In the genomic region with DNA sequence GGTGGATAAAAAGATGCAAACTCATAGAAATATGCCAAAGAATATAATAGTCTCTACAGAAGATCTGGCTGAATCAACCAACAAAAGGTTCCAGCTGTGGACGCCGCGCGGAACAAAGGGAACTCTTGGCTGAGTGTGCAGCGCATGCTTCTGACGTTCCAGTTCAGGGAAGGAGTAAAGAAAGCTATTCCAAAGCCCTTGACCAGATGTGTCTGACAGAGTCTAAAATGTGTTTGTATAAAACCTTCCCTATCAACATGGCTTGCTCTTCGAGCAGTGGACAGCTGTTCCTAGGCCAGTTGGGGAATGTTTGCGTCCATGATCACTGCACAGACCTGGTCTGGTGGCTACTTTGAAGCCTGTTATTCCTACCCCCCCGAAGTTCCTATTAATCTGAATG, we compare ENCODE assay signal across 15 mouse cellular contexts.
DNase-seq lines count a peak whose midpoint lies in the region; ATAC-seq lines count a peak whose summit lies in the region.
"Had no signal": no experiment of that assay in that cellular context is flagged by ENCODE, and none has a peak within 500 bp of the region (broad histone marks: within the 10 kb centered on the region; RNA-seq: fewer than 3 reads in every experiment).

No protein-coding gene starts in this region.

- H3K27ac ChIP-seq in forebrain, embryonic 14.5 days (ENCODE audit: low read depth, low read length): no peak overlapping the region
- H3K27ac ChIP-seq in forebrain, embryonic 10.5 days: no peak overlapping the region
- no peak overlapping the region for H3K27ac ChIP-seq in midbrain, embryonic 12.5 days (replicated peaks)
- H3K27ac ChIP-seq in midbrain, embryonic 13.5 days: no peak overlapping the region
- H3K27ac ChIP-seq: kidney, postnatal 0 days; liver, embryonic 13.5 days; neural tube, embryonic 12.5 days had no signal

- no peak overlapping the region for H3K4me2 ChIP-seq in forebrain, embryonic 14.5 days (ENCODE audit: low read length)
- H3K4me2 ChIP-seq in midbrain, embryonic 12.5 days (replicated peaks): no peak overlapping the region
- no peak overlapping the region for H3K4me2 ChIP-seq in midbrain, embryonic 13.5 days (replicated peaks)
- H3K4me2 ChIP-seq: liver, embryonic 13.5 days; neural tube, embryonic 12.5 days had no signal

- no peaks in the 10 kb centered on the region for H3K27me3 ChIP-seq in forebrain, embryonic 14.5 days (replicated peaks; ENCODE audit: control insufficient read depth, insufficient read depth, low read length)
- H3K27me3 ChIP-seq in forebrain, embryonic 10.5 days (ENCODE audit: poor library complexity, severe bottlenecking): 0 out of 2 replicates have a peak, but pooled peaks cover 4% of the 10 kb centered on the region
- H3K27me3 ChIP-seq in midbrain, embryonic 12.5 days: no peaks in the 10 kb centered on the region; the same call in 1 of the 2 replicates
- no peaks in the 10 kb centered on the region for H3K27me3 ChIP-seq in midbrain, embryonic 13.5 days
- H3K27me3 ChIP-seq: liver, embryonic 13.5 days; neural tube, embryonic 12.5 days had no signal

- H3K4me1 ChIP-seq in forebrain, embryonic 14.5 days (ENCODE audit: control insufficient read depth, insufficient read depth, low read length): no peaks in the 10 kb centered on the region
- peaks cover 21% of the 10 kb centered on the region for H3K4me1 ChIP-seq in forebrain, embryonic 10.5 days
- H3K4me1 ChIP-seq in midbrain, embryonic 12.5 days: peaks cover 3% of the 10 kb centered on the region; the same call in 1 of the 2 replicates
- no peaks in the 10 kb centered on the region; the same call in 1 of the 2 replicates for H3K4me1 ChIP-seq in midbrain, embryonic 13.5 days (replicated peaks)
- H3K4me1 ChIP-seq: liver, embryonic 13.5 days; neural tube, embryonic 12.5 days had no signal

- peak; percentile 14 for DNase-seq in forebrain, embryonic 14.5 days (ENCODE audit: low spot score)
- DNase-seq in forebrain, embryonic 10.5 days (ENCODE audit: extremely low spot score, low spot score): no peak
- peak; percentile 29 for DNase-seq in gastrocnemius, postnatal 10 days
- DNase-seq in heart, postnatal 4 days: peak; percentile 11
- no peak for DNase-seq in cerebellum, postnatal 25 days
- DNase-seq in adipocyte (ENCODE audit: low spot score): no peak
- DNase-seq: adrenal gland, adult 8-10 months; cerebellum, postnatal 14 days; liver, embryonic 13.5 days; lung, postnatal 36 days; spleen, adult 18-20 months had no signal

- no peaks in the 10 kb centered on the region for H3K9me3 ChIP-seq in forebrain, embryonic 14.5 days (replicated peaks; ENCODE audit: control insufficient read depth, low read length)
- no peaks in the 10 kb centered on the region for H3K9me3 ChIP-seq in forebrain, embryonic 10.5 days
- H3K9me3 ChIP-seq in midbrain, embryonic 12.5 days: no peaks in the 10 kb centered on the region
- H3K9me3 ChIP-seq in midbrain, embryonic 13.5 days: no peaks in the 10 kb centered on the region
- H3K9me3 ChIP-seq: liver, embryonic 13.5 days; neural tube, embryonic 12.5 days had no signal

- 65% methylated on average over 9 of the region's 9 CpGs for WGBS in forebrain, embryonic 14.5 days
- 83% methylated on average over 9 of the region's 9 CpGs for WGBS in forebrain, embryonic 10.5 days
- 78% methylated on average over 9 of the region's 9 CpGs for WGBS in midbrain, embryonic 12.5 days
- WGBS in midbrain, embryonic 13.5 days: 67% methylated on average over 9 of the region's 9 CpGs

- H3K9ac ChIP-seq in forebrain, embryonic 14.5 days (ENCODE audit: low read length): no peak overlapping the region
- H3K9ac ChIP-seq in midbrain, embryonic 12.5 days (replicated peaks): no peak overlapping the region
- H3K9ac ChIP-seq in midbrain, embryonic 13.5 days (replicated peaks): no peak overlapping the region
- H3K9ac ChIP-seq: liver, embryonic 13.5 days; neural tube, embryonic 12.5 days had no signal

- no peak overlapping the region for H3K4me3 ChIP-seq in forebrain, embryonic 14.5 days (ENCODE audit: low read depth, low read length)
- H3K4me3 ChIP-seq in forebrain, embryonic 10.5 days: no peak overlapping the region
- H3K4me3 ChIP-seq in midbrain, embryonic 12.5 days: no peak overlapping the region
- H3K4me3 ChIP-seq in midbrain, embryonic 13.5 days (replicated peaks): no peak overlapping the region
- H3K4me3 ChIP-seq: liver, embryonic 13.5 days; neural tube, embryonic 12.5 days had no signal

- ATAC-seq in forebrain, embryonic 14.5 days: no peak
- peak; percentile 34; the same call in 1 of the 2 replicates for ATAC-seq in midbrain, embryonic 12.5 days (ENCODE audit: low FRiP score, low read depth)
- ATAC-seq in midbrain, embryonic 13.5 days: no peak

- H3K36me3 ChIP-seq in forebrain, embryonic 14.5 days (ENCODE audit: control insufficient read depth, insufficient read depth, low read length): no peaks in the 10 kb centered on the region
- no peaks in the 10 kb centered on the region for H3K36me3 ChIP-seq in forebrain, embryonic 10.5 days (replicated peaks)
- no peaks in the 10 kb centered on the region for H3K36me3 ChIP-seq in midbrain, embryonic 12.5 days
- H3K36me3 ChIP-seq in midbrain, embryonic 13.5 days: no peaks in the 10 kb centered on the region
- H3K36me3 ChIP-seq: liver, embryonic 13.5 days; neural tube, embryonic 12.5 days had no signal

Comparison
In these comparisons a context has a peak if more than half of its experiments do, and no peak if none do; other contexts are left out.
1. DNase-seq: peak in forebrain, embryonic 14.5 days (single experiment), gastrocnemius, postnatal 10 days (single experiment) and heart, postnatal 4 days (single experiment); none in forebrain, embryonic 10.5 days (single experiment), cerebellum, postnatal 25 days (0 of 2) and adipocyte (single experiment).